Mouse (Mus musculus) lung, postnatal 10 days (tissue): ENCODE measurements around the gene Otub1.

ENCODE experiments used
- DNase-seq: peaks from one replicate; pipeline ENCODE4 v3.0.0; 2021

Otub1 gene

GRCm38 (mm10) chr19:7205326-7205725, 790 bp downstream of the Otub1 start:
- DNase-seq = no peak

- no peak for DNase-seq
Observed at GRCm38 (mm10) chr19:7204898-7205297, 1.2 kb downstream of the Otub1 start.

- no peak for DNase-seq
Observed at GRCm38 (mm10) chr19:7200427-7200826, 5.7 kb downstream of the Otub1 start.

- no peak for DNase-seq
Observed at GRCm38 (mm10) chr19:7199089-7199488, 7.0 kb downstream of the Otub1 start.

GRCm38 (mm10) chr19:7197445-7197844, 8.7 kb downstream of the Otub1 start:
- DNase-seq = no peak

GRCm38 (mm10) chr19:7196741-7197270, 9.3 kb downstream of the Otub1 start:
- DNase-seq = peak; percentile 28

- peak; percentile 71 for DNase-seq
Observed at GRCm38 (mm10) chr19:7195900-7196728, 10.0 kb downstream of the Otub1 start.

- no peak for DNase-seq
Observed at GRCm38 (mm10) chr19:7192561-7192967, 13.6 kb downstream of the Otub1 start.

GRCm38 (mm10) chr19:7191639-7192038, 14.5 kb downstream of the Otub1 start:
- DNase-seq = no peak

- DNase-seq = no peak
Observed at GRCm38 (mm10) chr19:7190986-7191385, 15.1 kb downstream of the Otub1 start.

GRCm38 (mm10) chr19:7189026-7189425, 17.1 kb downstream of the Otub1 start:
- DNase-seq = no peak

GRCm38 (mm10) chr19:7187157-7187556, 19.0 kb downstream of the Otub1 start:
- no peak for DNase-seq

GRCm38 (mm10) chr19:7185715-7186291, 20.3 kb downstream of the Otub1 start:
- DNase-seq = no peak

- DNase-seq = no peak
Observed at GRCm38 (mm10) chr19:7185059-7185458, 21.1 kb downstream of the Otub1 start.

- no peak for DNase-seq
Observed at GRCm38 (mm10) chr19:7183419-7183818, 22.7 kb downstream of the Otub1 start.

GRCm38 (mm10) chr19:7182273-7182949, 23.7 kb downstream of the Otub1 start:
- peak; percentile 64 for DNase-seq

GRCm38 (mm10) chr19:7181496-7181895, 24.6 kb downstream of the Otub1 start:
- no peak for DNase-seq

- peak; percentile 46 for DNase-seq
Observed at GRCm38 (mm10) chr19:7180756-7181405, 25.2 kb downstream of the Otub1 start.

- DNase-seq = no peak
Observed at GRCm38 (mm10) chr19:7178841-7179452, 27.2 kb downstream of the Otub1 start.

GRCm38 (mm10) chr19:7177804-7178511, 28.2 kb downstream of the Otub1 start:
- DNase-seq = no peak

- no peak for DNase-seq
Observed at GRCm38 (mm10) chr19:7176041-7176696, 29.9 kb downstream of the Otub1 start.
